Mouse (Mus musculus): ENCODE measurements around the gene Zan.

Zan gene

DNA sequence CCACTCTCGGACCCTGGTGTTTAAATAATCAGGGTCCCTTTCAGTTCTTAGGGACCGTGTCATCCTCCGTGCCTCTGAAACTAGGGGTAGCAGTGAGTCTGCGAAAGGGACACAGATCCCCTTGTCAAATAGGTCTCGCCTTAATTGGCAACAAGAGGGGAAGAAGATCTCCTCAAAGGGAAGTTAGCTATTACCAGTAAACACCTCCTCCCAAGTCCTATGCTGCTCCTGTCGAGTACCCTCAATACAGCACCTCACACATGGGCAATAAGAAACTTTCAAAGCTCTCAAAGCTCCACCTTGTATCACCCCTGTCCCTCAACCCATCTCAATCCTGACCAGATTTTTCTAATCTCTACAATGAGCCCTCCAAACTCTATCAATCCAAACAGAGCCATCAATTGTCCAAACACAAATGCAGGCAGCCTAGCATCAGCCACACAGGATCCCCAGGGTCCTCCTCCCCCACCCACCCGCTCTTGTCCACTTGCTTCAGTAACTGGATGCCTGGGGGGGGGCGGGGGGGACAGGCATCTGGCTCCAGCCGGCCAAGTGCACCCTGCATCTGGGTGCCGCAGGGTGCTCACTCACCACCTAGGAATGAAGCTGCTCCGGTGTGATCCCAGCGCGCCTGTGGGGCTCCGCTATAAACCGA is 143.9 kb downstream of the Zan start:
- DNase-seq (ENCODE audit: low spot score in 2 of 2) = no peak

DNA sequence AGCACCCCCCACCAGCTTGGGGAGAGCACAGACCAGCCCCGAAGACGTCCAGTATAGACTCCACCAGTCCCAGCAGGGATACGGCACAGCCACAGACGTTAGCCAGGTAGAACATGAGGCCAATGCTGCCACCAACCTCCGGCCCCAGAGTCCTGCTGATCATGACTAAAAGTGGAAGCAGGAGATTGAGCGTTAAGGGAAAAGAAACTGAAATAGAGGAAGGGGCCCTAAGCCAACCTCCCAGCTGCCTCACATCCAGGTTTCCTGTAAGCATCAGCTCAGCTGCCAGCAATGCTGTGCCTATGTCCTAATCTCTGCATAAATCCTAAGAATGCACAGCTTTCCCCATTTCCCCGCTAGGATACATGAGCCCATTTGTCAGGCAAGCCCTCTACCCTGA is 146.0 kb downstream of the Zan start:
- DNase-seq (ENCODE audit: low spot score in 2 of 2) = no peak

All from right cerebral cortex, postnatal 10 days (tissue).